Mouse (Mus musculus): ENCODE results near the gene Il2ra. TPM values are rescaled to one million over a fixed set of nuclear protein-coding genes. Genes with fewer than 3 reads are reported as not detected.

The Il2ra gene
- polyA plus RNA-seq, 1 experiment, result 0.33 TPM

DNA sequence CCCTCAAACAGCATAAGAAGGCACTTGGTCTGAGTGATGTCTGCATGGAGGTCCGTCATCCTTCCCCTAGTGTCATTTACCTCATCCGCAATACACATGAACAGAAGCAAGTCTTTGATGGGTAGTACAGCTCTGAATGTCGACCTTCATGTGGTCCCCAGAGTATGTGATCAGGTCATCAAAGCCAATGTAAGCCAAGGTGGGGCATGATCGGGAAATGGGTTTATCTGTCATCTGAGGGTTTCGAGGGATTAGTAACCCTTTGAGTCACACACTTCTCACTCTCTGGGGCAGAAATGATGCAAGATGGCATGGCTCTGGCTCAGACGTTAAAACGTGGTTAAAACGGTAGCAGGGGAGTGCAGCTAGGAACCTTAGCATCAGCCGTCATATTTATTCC lies 25.8 kb upstream of the Il2ra start:
- Histone ChIP-seq H3K4me1 (ENCODE audit: control insufficient read depth, insufficient read depth, insufficient read length, low read length) (no peaks in the 10 kb centered on the region), H3K27ac (ENCODE audit: insufficient read depth, low read depth, low read length) (no peak overlapping the region), H3K4me3 (ENCODE audit: low read depth, low read length) (no peak overlapping the region), H3K36me3 (ENCODE audit: control insufficient read depth, insufficient read depth, low read length) (no peaks in the 10 kb centered on the region), H3K27me3 (ENCODE audit: control insufficient read depth, insufficient read depth, low read length) (no peaks in the 10 kb centered on the region)
- no peak for TF ChIP-seq CTCF (IDR thresholded peaks at IDR 0.05; ENCODE audit: extremely low read depth, insufficient read length, insufficient replicate concordance, low read depth, low read length)
- no peak for TF ChIP-seq POLR2A (IDR thresholded peaks at IDR 0.05; ENCODE audit: low read depth, low read length)
- WGBS, result 88% methylated on average over 9 of the region's 9 CpGs

DNA sequence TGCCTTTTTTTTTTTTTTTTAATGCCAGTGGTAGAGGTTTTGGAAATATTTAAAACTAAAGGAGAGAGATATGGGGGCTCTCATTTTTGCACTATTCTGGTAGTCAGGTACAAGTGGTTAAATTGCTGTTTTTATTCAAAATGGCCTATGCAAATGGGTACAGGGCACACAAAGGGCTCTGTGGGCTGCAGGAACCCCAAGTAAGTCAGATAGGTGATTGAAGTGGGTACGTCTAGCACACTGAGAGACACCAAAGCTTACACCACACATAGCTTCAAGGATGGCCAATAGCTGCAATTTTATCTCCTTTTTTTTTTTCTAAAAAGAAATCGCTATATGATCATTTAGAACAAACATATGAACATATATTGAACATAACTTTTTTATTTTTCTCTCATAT lies 23.0 kb upstream of the Il2ra start:
- TF ChIP-seq POLR2A (IDR thresholded peaks at IDR 0.05; ENCODE audit: low read depth, low read length) (no peak), CTCF (IDR thresholded peaks at IDR 0.05; ENCODE audit: extremely low read depth, insufficient read length, insufficient replicate concordance, low read depth, low read length) (no peak)
- H3K4me1 ChIP-seq (ENCODE audit: control insufficient read depth, insufficient read depth, insufficient read length, low read length), result no peaks in the 10 kb centered on the region
- 81% methylated on average over 2 of the region's 2 CpGs for WGBS
- no peak overlapping the region for H3K27ac ChIP-seq (ENCODE audit: insufficient read depth, low read depth, low read length)
- H3K4me3 ChIP-seq (ENCODE audit: low read depth, low read length), result no peak overlapping the region
- H3K36me3 ChIP-seq (ENCODE audit: control insufficient read depth, insufficient read depth, low read length), result no peaks in the 10 kb centered on the region
- no peaks in the 10 kb centered on the region for H3K27me3 ChIP-seq (ENCODE audit: control insufficient read depth, insufficient read depth, low read length)

DNA sequence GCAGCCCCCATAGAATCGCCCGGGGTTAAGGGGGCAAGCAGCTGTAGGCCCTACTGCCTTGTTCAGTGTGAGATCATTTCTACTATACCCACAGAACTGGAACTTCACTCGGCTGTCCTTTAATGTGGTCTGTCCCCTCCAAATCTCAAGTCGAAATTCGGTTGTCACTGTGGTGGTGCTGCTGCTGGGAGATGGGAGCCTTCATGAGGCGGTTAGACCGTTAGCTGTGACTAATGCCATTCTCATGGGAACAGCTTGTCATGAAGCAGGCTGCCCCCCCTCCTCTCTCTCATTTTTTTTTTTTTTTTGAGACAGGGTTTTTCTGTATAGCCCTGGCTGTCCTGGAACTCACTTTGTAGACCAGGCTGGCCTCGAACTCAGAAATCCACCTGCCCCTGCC lies 19.4 kb upstream of the Il2ra start:
- no peaks in the 10 kb centered on the region for H3K4me1 ChIP-seq (ENCODE audit: control insufficient read depth, insufficient read depth, insufficient read length, low read length)
- no peak overlapping the region for H3K27ac ChIP-seq (ENCODE audit: insufficient read depth, low read depth, low read length)
- no peak overlapping the region for H3K4me3 ChIP-seq (ENCODE audit: low read depth, low read length)
- WGBS, result 84% methylated on average over 8 of the region's 8 CpGs
- TF ChIP-seq CTCF (IDR thresholded peaks at IDR 0.05; ENCODE audit: extremely low read depth, insufficient read length, insufficient replicate concordance, low read depth, low read length), result no peak
- no peak for TF ChIP-seq POLR2A (IDR thresholded peaks at IDR 0.05; ENCODE audit: low read depth, low read length)
- H3K36me3 ChIP-seq (ENCODE audit: control insufficient read depth, insufficient read depth, low read length), result no peaks in the 10 kb centered on the region
- no peaks in the 10 kb centered on the region for H3K27me3 ChIP-seq (ENCODE audit: control insufficient read depth, insufficient read depth, low read length)

DNA sequence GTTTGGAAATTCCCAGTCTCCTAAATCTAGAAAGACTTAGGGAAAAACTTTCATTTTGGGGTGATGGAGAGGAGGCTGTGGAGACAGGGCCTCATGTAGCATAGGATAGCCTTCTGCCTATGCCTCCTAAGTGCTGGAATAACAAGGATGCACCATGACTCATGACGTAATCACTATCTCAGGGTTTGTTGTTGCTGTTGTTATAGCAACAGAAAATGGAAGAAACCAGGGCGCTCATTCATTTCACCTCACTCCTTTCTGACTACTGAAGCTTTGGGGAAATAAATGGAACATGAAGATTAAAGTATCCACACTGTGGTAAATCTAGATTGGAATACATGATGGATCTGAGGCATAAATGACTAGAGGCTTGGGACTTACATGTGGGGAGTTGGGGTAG lies 18.9 kb upstream of the Il2ra start:
- no peak overlapping the region for H3K27ac ChIP-seq (ENCODE audit: insufficient read depth, low read depth, low read length)
- WGBS, result 71% methylated on average over 2 of the region's 2 CpGs
- TF ChIP-seq CTCF (IDR thresholded peaks at IDR 0.05; ENCODE audit: extremely low read depth, insufficient read length, insufficient replicate concordance, low read depth, low read length) (no peak), POLR2A (IDR thresholded peaks at IDR 0.05; ENCODE audit: low read depth, low read length) (no peak)

DNA sequence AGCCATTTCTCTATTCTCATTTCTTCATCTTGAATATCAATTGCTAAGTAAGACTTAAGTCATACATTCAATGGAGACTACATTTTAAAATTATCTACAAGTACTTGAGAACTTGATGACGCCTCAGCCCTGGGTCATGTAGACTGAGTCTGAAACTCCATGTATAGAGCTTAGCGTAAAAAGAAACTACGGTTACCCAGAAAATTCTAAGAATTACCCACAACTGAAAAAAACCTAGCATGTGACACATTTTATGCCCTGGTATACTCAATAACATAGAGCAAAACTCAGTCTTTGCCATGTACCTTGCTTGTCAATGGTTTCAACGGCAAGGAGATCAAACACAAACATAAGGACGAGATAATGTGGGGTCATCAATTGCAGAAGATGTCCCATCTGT lies 16.7 kb upstream of the Il2ra start, which contains the start of gene Gm17490:
Gm17490 (minus strand) TSS at position 375 of the 400 bp plus-strand sequence.
- 89% methylated on average over 5 of the region's 5 CpGs for WGBS
- Histone ChIP-seq H3K27me3 (ENCODE audit: control insufficient read depth, insufficient read depth, low read length) (no peaks in the 10 kb centered on the region), H3K36me3 (ENCODE audit: control insufficient read depth, insufficient read depth, low read length) (no peaks in the 10 kb centered on the region), H3K4me3 (ENCODE audit: low read depth, low read length) (no peak within 1 kb of the TSS), H3K27ac (ENCODE audit: insufficient read depth, low read depth, low read length) (no peak within 1 kb of the TSS), H3K4me1 (ENCODE audit: control insufficient read depth, insufficient read depth, insufficient read length, low read length) (no peaks in the 10 kb centered on the region)
- TF ChIP-seq POLR2A (IDR thresholded peaks at IDR 0.05; ENCODE audit: low read depth, low read length) (no peak), CTCF (IDR thresholded peaks at IDR 0.05; ENCODE audit: extremely low read depth, insufficient read length, insufficient replicate concordance, low read depth, low read length) (no peak)

More for the DNA sequence above, 18.9 kb upstream of the Il2ra start:
- Histone ChIP-seq H3K36me3 (ENCODE audit: control insufficient read depth, insufficient read depth, low read length) (no peaks in the 10 kb centered on the region), H3K4me1 (ENCODE audit: control insufficient read depth, insufficient read depth, insufficient read length, low read length) (no peaks in the 10 kb centered on the region), H3K4me3 (ENCODE audit: low read depth, low read length) (no peak overlapping the region), H3K27me3 (ENCODE audit: control insufficient read depth, insufficient read depth, low read length) (no peaks in the 10 kb centered on the region)

DNA sequence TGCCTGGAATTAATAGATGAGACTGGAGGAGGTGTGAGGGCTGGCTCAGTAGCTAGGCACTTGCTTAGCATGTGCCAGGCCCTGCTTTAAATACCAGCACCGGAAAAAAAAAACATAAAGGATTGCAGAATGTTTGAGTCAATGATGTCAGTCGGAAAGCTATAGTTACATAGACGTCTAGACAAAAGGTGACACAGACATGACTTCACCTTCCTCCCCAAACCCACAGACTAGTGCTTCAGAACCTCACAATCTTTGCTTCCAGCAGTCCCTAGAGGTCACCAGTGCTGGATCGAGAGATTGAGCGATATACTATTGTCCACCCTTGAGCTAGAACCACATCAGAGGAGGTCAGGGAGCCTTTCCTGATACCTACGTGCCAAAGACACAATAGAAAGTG lies 7.6 kb upstream of the Il2ra start:
- no peak overlapping the region for H3K27ac ChIP-seq (ENCODE audit: insufficient read depth, low read depth, low read length)
- no peak for TF ChIP-seq POLR2A (IDR thresholded peaks at IDR 0.05; ENCODE audit: low read depth, low read length)
- TF ChIP-seq CTCF (IDR thresholded peaks at IDR 0.05; ENCODE audit: extremely low read depth, insufficient read length, insufficient replicate concordance, low read depth, low read length), result no peak

DNA sequence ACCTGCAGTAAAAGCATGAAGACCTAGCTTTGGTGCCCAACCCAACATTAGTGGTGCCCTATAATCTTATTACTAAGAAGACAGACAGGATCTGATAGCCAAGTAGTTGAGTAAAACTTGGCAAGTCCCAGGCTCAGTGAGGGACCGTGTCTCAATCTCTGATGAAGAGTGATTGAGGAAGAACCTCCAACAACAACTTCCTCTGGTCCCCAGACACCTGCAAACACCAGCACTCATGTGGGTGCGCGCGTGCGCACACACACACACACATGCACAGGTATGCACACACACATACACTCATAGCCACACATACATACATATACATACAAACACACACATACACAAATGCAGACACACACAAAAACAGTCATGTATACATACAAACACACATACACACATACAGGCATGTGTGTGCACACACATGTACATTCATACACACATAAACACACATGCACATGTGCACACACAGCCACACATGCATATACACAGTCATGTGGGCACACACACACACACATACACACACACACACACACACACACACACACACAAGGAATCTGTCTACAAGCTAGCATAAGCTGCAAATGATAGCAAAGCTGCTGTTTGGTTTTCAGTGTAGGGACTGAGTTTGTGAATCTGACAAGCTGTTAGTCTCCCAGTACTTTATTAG lies 7.0 kb upstream of the Il2ra start:
- H3K4me1 ChIP-seq (ENCODE audit: control insufficient read depth, insufficient read depth, insufficient read length, low read length), result no peaks in the 10 kb centered on the region
- no peak overlapping the region for H3K4me3 ChIP-seq (ENCODE audit: low read depth, low read length)
- H3K36me3 ChIP-seq (ENCODE audit: control insufficient read depth, insufficient read depth, low read length), result no peaks in the 10 kb centered on the region
- no peaks in the 10 kb centered on the region for H3K27me3 ChIP-seq (ENCODE audit: control insufficient read depth, insufficient read depth, low read length)
- 82% methylated on average over 5 of the region's 5 CpGs for WGBS
- no peak overlapping the region for H3K27ac ChIP-seq (ENCODE audit: insufficient read depth, low read depth, low read length)
- TF ChIP-seq CTCF (IDR thresholded peaks at IDR 0.05; ENCODE audit: extremely low read depth, insufficient read length, insufficient replicate concordance, low read depth, low read length), result no peak
- TF ChIP-seq POLR2A (IDR thresholded peaks at IDR 0.05; ENCODE audit: low read depth, low read length), result no peak

More for the DNA sequence above, 7.6 kb upstream of the Il2ra start:
- H3K4me3 ChIP-seq (ENCODE audit: low read depth, low read length), result no peak overlapping the region
- H3K36me3 ChIP-seq (ENCODE audit: control insufficient read depth, insufficient read depth, low read length), result no peaks in the 10 kb centered on the region
- H3K4me1 ChIP-seq (ENCODE audit: control insufficient read depth, insufficient read depth, insufficient read length, low read length), result no peaks in the 10 kb centered on the region
- H3K27me3 ChIP-seq (ENCODE audit: control insufficient read depth, insufficient read depth, low read length), result no peaks in the 10 kb centered on the region
- WGBS, result 84% methylated on average over 6 of the region's 6 CpGs
